Mouse (Mus musculus) kidney, embryonic 16.5 days (tissue): ENCODE measurements around the gene Letmd1. TPM values are rescaled to one million over a fixed set of nuclear protein-coding genes. Genes with fewer than 3 reads are reported as not detected.

Source experiments
- ATAC-seq: fragments of 200-750 bp; cut with Nextera tagmentation; 2 replicates; pipeline ENCODE4 v1.8.0; 2017; ENCODE audit warnings: moderate TSS enrichment; ENCODE audit not compliant: low FRiP score, low TSS enrichment
- H3K27ac ChIP-seq: fragments of 300-500 bp; sonication (generic); 2 replicates; pipeline ENCODE4 v1.5.1; 2014; ENCODE audit warnings: low read length
- H3K27me3 ChIP-seq: fragments of 300-500 bp; sonication (generic); 2 replicates; pipeline ENCODE4 v1.6.1; 2014; ENCODE audit warnings: low read length, control low read depth, mixed read lengths; ENCODE audit not compliant: insufficient read depth
- H3K36me3 ChIP-seq: fragments of 300-500 bp; sonication (generic); 2 replicates; pipeline ENCODE4 v1.6.1; 2014; ENCODE audit warnings: low read length, control low read depth, mixed read lengths; ENCODE audit not compliant: insufficient read depth
- H3K4me1 ChIP-seq: fragments of 300-500 bp; sonication (generic); 2 replicates; pipeline ENCODE4 v1.6.1; 2014; ENCODE audit warnings: low read length, control low read depth, mixed read lengths; ENCODE audit not compliant: insufficient read depth
- H3K4me2 ChIP-seq: fragments of 300-500 bp; sonication (generic); replicated peaks from 2 replicates; pipeline ENCODE4 v1.6.1; 2014; ENCODE audit warnings: low read depth, low read length
- H3K4me3 ChIP-seq: fragments of 300-500 bp; sonication (generic); 2 replicates; pipeline ENCODE4 v1.5.1; 2014; ENCODE audit warnings: mild to moderate bottlenecking, low read length
- H3K9ac ChIP-seq: fragments of 300-500 bp; sonication (generic); replicated peaks from 2 replicates; pipeline ENCODE4 v1.6.1; 2014; ENCODE audit warnings: low read length
- H3K9me3 ChIP-seq: fragments of 300-500 bp; sonication (generic); 2 replicates; pipeline ENCODE4 v1.6.1; 2016; ENCODE audit warnings: low read length, control low read depth
- WGBS: fragments of 180-500 bp; shearing (Covaris S2); extraction: QIAGEN DNeasy Blood & Tissue Kit; methylation state at CpG from one replicate; pipeline ENCODE4 v1.1.7; 2014; 5-methylcytosine and 5-hydroxymethylcytosine counted together
- polyA plus RNA-seq: library from polyadenylated mRNA; unstranded; fragments of >200 nt; fragmentation: Nextera tagmentation; extraction: Ambion mirVana; gene quantifications from 2 replicates; pipeline ENCODE4 v1.2.1, GENCODE M21; 2015

The Letmd1 gene
- polyA plus RNA-seq, 1 experiment from 2014 or later: 33.1 TPM

DNA sequence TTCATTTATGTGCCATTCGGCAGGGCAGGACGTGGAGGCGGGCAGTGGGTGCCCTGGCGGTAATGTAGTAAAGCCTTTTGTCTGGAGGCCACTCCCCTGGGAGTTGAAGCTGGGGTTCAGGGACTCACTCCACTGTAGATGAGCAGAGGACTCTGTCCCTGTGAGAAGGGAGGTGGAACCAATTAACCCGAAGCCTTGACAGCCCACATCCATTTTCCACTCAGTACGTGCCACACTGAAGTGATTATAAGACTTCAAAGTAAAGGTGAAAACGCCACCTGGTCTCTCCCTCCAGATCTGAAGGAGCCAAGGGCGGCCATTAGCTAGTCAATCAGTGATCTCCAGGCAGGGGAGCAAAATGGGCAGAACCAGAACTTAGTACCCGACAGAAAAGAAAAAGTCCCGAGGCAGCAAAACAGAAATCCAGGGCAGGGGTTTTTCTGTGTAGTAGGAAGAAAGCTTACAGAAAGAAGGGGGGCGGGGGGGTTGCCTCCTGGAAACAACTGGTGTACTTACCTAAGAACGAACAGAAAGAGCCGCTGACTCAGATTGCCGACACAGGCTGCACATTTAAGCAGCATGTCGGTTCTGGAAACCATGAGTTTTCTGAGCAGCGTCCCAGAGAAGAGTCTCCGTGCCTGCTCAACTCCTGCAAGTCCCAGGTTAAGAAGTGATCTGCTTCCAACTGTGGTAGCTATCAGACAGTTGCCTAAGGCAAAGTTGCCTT lies 44.3 kb upstream of the Letmd1 start, which contains the start of gene Slc11a2:
Gene Slc11a2, minus strand, starts transcription at position 677 of the 727 bp plus-strand sequence.
- WGBS: 16% methylated on average over 17 of the region's 17 CpGs
- Histone ChIP-seq H3K27me3 (peaks cover 5% of the 10 kb centered on the region; the same call in 1 of the 2 replicates), H3K36me3 (no peaks in the 10 kb centered on the region), H3K9me3 (no peaks in the 10 kb centered on the region), H3K4me3 (peak within 1 kb of the TSS; percentile 81), H3K27ac (peak within 1 kb of the TSS; percentile 48), H3K4me1 (peaks cover 23% of the 10 kb centered on the region), H3K9ac (peak within 1 kb of the TSS; percentile 53), H3K4me2 (peak within 1 kb of the TSS; percentile 96)
- ATAC-seq: peak; percentile 18; the same call in 1 of the 2 replicates

DNA sequence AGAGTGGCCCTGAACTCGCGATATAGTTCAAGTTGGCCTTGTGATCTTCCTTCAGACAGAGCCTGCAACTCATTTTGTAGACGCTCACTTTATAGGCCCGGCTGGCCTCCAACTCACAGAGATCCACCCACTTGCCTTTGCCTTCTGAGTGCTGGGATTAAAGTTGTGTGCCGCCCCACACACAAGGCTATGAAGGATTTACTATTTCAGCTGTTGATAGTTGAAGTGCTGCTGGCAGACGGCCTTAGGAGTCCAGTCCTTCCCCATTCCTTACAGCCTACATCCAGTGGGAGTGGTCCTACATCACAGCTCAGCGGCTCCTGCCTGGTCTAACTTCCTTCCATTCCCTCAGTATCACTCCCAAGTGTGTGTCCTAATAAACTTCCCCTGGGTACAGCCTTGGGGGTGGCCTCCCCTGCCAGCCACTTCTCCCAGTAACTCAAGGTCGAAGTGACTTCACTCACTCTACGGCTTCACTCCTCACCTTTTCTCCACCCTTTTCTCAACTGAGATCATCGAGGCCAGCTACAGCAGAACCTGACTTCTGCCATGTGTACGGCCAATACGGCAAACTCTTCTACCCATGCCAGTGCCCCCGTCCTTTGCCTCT lies 40.4 kb upstream of the Letmd1 start:
- peaks cover 5% of the 10 kb centered on the region; the same call in 1 of the 2 replicates for H3K27me3 ChIP-seq
- H3K4me3 ChIP-seq: no peak overlapping the region
- H3K9ac ChIP-seq: no peak overlapping the region
- no peak overlapping the region for H3K27ac ChIP-seq
- H3K9me3 ChIP-seq: no peaks in the 10 kb centered on the region
- no peak overlapping the region for H3K4me2 ChIP-seq
- no peaks in the 10 kb centered on the region for H3K36me3 ChIP-seq
- no peaks in the 10 kb centered on the region; the same call in none of the 2 replicates for H3K4me1 ChIP-seq
- WGBS: 72% methylated on average over 13 of the region's 13 CpGs
- ATAC-seq: peak; percentile 66; the same call in 1 of the 2 replicates

DNA sequence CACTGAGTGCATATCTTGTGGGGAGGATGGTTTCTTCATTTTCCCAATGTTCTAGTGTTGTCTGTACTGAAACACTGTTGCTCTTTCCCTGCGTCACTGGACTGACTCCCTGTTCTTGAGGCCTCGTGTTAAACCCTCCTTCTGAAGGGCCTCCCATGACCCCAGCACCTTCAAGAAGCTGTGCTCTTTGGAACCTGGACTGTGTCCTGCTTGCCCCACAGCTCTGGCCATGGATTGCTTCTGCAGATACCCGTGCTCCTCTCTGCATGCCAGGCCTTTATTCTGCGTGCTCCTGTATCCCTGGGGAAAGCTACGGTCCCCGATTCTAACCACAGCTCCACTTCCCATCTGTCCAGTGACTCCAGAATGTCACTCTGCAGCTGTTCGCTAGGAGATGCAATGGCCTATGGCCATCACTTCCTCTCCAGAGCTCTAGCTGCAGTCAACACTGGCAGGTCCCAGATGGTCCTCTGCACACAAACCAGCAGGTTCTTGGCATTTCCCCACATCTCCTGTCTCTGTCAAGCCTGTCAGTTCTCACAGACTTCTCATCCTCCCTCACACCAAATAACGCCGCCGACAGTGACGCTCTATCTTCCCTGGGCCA lies 38.8 kb upstream of the Letmd1 start:
- no peaks in the 10 kb centered on the region for H3K4me1 ChIP-seq
- peak overlapping the region; percentile 26; the same call in 1 of the 2 replicates for H3K9ac ChIP-seq
- no peak overlapping the region for H3K4me2 ChIP-seq
- no peaks in the 10 kb centered on the region for H3K36me3 ChIP-seq
- H3K27ac ChIP-seq: no peak overlapping the region
- H3K27me3 ChIP-seq: peaks cover 4% of the 10 kb centered on the region; the same call in 1 of the 2 replicates
- H3K9me3 ChIP-seq: no peaks in the 10 kb centered on the region
- peak; percentile 54; the same call in 1 of the 2 replicates for ATAC-seq
- 55% methylated on average over 11 of the region's 11 CpGs for WGBS
- no peak overlapping the region for H3K4me3 ChIP-seq

DNA sequence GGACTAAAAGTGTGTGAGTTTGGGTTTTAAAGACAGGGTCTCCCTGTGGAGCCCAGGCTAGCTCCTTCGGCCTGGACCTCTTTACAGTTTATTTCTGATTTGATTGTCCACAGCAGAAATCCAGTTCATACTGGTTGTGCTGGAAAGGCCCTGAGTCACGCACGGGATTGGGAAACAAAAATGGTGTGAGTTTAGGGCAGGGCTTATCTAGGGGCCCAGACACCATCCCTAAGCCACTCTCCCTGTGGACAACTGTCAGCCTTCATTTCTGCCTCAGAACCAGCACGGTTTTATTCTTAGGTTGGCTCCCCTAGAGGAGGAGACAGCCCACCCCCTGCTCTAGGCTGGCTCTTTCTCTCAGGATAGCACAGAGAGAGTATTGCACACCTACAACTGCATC lies 35.6 kb upstream of the Letmd1 start:
- H3K4me1 ChIP-seq: no peaks in the 10 kb centered on the region
- no peak overlapping the region for H3K9ac ChIP-seq
- no peak overlapping the region for H3K4me3 ChIP-seq
- ATAC-seq: no peak
- no peaks in the 10 kb centered on the region for H3K27me3 ChIP-seq
- no peak overlapping the region for H3K4me2 ChIP-seq
- WGBS: 65% methylated on average over 4 of the region's 4 CpGs
- no peaks in the 10 kb centered on the region for H3K36me3 ChIP-seq
- no peaks in the 10 kb centered on the region for H3K9me3 ChIP-seq
- H3K27ac ChIP-seq: no peak overlapping the region

DNA sequence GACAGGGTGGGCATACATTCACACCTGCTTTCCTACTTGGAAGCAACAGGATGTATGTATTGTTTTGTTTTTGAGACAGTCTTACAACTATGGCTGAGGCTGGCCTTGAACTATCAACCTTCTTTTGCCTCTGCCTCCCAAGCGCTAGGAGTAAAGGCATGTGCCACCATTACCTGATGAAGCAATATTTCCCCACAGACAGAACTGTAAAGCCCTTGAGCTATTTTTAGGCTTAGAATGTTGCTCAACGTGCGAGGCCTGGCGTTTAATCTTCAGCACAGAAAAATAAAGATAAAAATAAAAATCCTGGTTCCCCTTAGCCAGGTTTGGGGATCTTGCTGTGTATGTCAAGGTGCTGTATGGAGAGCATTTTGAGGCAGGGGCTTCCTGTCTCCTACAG lies 32.7 kb upstream of the Letmd1 start:
- no peak for ATAC-seq
- H3K4me2 ChIP-seq: no peak overlapping the region
- no peaks in the 10 kb centered on the region for H3K4me1 ChIP-seq
- no peaks in the 10 kb centered on the region for H3K27me3 ChIP-seq
- H3K9ac ChIP-seq: no peak overlapping the region
- H3K27ac ChIP-seq: no peak overlapping the region
- WGBS: 86% methylated on average over 4 of the region's 4 CpGs
- H3K4me3 ChIP-seq: no peak overlapping the region
- no peaks in the 10 kb centered on the region for H3K36me3 ChIP-seq
- no peaks in the 10 kb centered on the region for H3K9me3 ChIP-seq

DNA sequence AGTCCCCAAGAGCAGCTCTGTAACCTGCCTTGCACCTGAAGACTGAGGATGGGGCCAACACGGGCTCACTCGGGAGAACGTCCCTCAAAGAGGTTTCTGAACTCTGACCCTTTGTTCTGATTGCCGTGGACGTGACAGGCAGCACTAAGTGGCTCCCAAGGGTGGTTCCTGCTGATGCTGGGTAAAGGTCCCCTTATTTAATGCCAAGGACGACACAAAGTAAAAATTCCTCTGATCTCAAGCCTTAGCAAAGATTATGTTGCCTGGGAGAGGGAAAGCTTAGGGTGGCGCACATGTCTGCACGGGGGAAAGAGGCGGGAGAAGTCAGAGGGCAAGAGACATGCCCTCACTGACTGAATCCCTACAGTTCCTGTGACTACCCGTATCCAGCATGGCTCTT lies 32.3 kb upstream of the Letmd1 start:
- H3K4me2 ChIP-seq: no peak overlapping the region
- H3K9ac ChIP-seq: no peak overlapping the region
- ATAC-seq: no peak
- H3K27me3 ChIP-seq: no peaks in the 10 kb centered on the region
- H3K27ac ChIP-seq: no peak overlapping the region
- H3K4me3 ChIP-seq: no peak overlapping the region
- no peaks in the 10 kb centered on the region for H3K36me3 ChIP-seq
- no peaks in the 10 kb centered on the region for H3K9me3 ChIP-seq
- WGBS: 61% methylated on average over 10 of the region's 10 CpGs
- H3K4me1 ChIP-seq: no peaks in the 10 kb centered on the region

DNA sequence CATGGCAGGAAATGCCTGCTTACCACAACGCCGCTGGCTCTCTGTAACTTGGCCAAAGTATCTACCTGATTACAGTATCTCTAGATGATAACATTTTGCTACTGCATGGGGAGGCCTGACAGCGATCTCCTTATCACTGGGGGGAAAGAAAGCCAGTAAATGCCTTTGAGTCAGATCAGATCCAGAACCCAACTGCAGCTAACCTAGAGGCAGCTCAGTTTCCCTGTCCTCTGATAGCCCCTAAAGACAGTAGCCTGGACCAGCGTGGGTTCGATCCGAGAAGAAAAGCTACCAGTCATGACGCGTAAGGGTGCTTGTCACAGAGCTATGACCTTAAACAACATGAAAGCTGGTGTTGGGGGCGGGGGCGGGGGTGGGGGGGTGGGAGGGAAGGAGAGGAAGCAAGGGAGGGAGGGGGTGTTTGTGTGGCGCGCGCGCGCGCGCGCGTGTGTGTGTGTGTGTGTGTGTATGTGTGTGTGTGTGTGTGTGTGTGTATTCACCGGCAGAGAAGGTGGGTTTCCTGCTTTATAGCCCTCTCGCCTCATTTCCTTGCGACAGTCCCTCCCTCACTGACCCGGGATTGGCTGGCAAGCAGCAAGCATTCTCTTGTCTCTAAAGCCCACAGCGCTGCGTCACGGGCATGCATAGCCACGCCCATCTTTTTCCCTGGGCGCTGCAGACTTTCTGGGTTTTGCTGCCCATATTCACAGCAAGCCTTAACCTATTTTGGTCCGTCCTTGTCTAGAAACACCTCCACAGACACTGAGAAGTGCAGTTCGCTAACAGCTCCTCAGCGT lies 25.5 kb upstream of the Letmd1 start:
- 6% methylated on average over 20 of the region's 31 CpGs for WGBS
- peak overlapping the region; percentile 91 for H3K27ac ChIP-seq
- peak; percentile 97 for ATAC-seq
- H3K4me1 ChIP-seq: peaks cover 11% of the 10 kb centered on the region; the same call in 1 of the 2 replicates
- no peaks in the 10 kb centered on the region for H3K9me3 ChIP-seq
- peak overlapping the region; percentile 53 for H3K4me3 ChIP-seq
- no peaks in the 10 kb centered on the region for H3K36me3 ChIP-seq
- peak overlapping the region; percentile 79 for H3K9ac ChIP-seq
- H3K4me2 ChIP-seq: peak overlapping the region; percentile 85
- no peaks in the 10 kb centered on the region for H3K27me3 ChIP-seq

DNA sequence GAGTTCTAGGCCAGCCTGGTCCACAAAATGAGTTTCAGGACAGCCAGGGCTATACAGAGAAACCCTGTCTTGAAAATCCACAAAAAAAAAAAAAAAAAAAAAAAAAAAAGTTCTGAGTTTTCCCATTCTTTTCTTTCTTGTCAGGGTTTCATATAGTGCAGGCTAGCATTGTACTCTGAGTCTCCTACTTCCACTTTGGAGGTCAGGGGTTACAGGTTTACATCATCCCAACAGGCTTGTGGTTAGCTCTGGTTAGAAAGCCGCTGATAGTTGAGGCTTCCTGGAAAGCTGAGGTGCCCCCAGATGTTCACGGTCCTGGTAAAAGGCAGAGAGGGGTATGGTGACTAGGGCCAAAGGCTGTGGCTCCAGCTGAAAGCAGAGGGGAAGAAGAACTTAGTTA lies 21.9 kb upstream of the Letmd1 start:
- H3K4me2 ChIP-seq: no peak overlapping the region
- H3K27me3 ChIP-seq: no peaks in the 10 kb centered on the region
- H3K9me3 ChIP-seq: no peaks in the 10 kb centered on the region
- peaks cover 11% of the 10 kb centered on the region; the same call in 1 of the 2 replicates for H3K4me1 ChIP-seq
- H3K27ac ChIP-seq: no peak overlapping the region
- ATAC-seq: no peak
- H3K36me3 ChIP-seq: no peaks in the 10 kb centered on the region
- WGBS: 91% methylated on average over 2 of the region's 2 CpGs
- no peak overlapping the region for H3K4me3 ChIP-seq
- H3K9ac ChIP-seq: no peak overlapping the region

DNA sequence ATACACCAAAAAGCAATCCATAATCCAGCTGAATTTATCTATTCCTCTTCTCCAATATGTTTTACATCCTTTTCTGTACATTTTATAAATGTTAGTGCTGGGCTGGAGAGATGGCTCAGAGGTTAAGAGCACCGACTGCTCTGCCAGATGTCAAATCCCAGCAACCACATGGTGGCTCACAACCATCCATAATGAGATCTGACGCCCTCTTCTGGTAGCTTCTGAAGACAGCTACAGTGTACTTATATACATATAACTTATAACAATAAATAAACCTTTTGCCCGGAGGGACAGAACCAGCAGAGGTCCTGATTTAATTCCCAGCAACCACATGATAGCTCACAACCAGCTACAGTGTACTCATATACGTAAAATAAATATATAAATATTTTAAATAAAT lies 20.3 kb upstream of the Letmd1 start:
- peaks cover 8% of the 10 kb centered on the region; the same call in 1 of the 2 replicates for H3K4me1 ChIP-seq
- no peak overlapping the region for H3K9ac ChIP-seq
- H3K4me2 ChIP-seq: no peak overlapping the region
- no peak overlapping the region for H3K27ac ChIP-seq
- no peak overlapping the region for H3K4me3 ChIP-seq
- no peaks in the 10 kb centered on the region for H3K36me3 ChIP-seq
- no peak for ATAC-seq
- no peaks in the 10 kb centered on the region for H3K9me3 ChIP-seq
- H3K27me3 ChIP-seq: no peaks in the 10 kb centered on the region
- WGBS: 82% methylated on average over 4 of the region's 4 CpGs
